Mouse (Mus musculus): ENCODE data around the gene Poc1a. TPM values are rescaled to one million over a fixed set of nuclear protein-coding genes. Genes with fewer than 3 reads are reported as not detected.

Gene Poc1a
- polyA plus RNA-seq, 1 experiment from 2014 or later, result 7.0 TPM

DNA sequence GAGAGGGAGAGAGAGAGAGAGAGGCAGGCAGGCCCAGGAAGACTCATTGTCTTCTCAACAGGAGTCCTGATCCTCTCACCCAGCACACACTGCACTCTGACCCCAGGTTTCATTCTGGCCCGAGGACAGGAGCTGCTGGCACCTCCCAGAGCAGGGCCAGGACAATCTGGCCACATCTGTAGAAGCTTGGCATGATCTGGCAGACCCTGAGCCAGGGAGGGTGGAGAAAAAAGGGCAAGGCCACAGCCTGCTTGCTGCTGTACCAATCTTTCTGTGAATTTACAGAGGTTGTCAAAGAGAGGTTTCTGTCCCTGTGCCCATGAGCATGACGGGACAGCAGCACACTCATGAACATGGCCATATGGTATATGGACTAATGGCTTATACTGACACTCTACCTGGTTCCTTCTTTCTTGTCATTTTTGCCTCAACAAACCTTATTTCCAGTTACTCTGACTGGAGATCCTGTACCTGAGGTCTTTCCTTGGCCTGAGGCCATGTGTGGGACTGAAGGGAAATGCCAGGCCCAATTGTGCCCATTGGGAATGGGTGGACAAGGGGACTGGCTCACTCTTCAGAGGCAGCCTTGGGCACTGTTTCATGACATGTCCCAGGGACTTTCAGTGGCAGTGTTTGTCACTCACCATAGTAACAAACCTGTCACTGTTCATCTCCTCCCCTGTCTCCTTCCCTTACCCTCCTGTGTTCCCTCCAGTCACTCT is 13.8 kb upstream of the Poc1a start:
- Histone ChIP-seq H3K9ac (replicated peaks) (no peak overlapping the region), H3K4me3 (replicated peaks) (no peak overlapping the region), H3K4me1 (peaks cover 16% of the 10 kb centered on the region), H3K27me3 (replicated peaks) (no peaks in the 10 kb centered on the region), H3K36me3 (no peaks in the 10 kb centered on the region), H3K9me3 (replicated peaks) (no peaks in the 10 kb centered on the region), H3K4me2 (no peak overlapping the region), H3K27ac (replicated peaks) (no peak overlapping the region)
- WGBS, result 52% methylated on average over 2 of the region's 2 CpGs
- no peak for ATAC-seq (ENCODE audit: low FRiP score)

DNA sequence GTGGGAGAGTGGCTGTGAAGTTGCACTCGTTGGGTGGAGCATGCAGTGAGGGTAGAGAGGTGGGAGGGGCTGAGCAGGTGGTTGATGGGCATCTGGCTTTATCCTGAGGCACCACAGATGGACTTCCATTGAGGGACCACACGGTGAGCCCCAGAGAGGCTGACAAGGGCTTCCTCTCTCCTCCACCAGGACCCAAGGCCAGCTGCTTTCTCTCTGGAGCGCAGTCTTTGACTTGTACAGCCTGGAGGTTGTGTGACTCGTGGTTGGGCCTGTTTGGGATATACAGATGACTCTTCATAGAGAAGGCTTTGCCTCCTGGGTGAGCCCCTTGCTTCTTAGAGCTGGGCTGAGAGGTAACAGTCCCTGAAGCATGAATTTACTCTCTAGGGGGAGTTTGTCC is 12.4 kb upstream of the Poc1a start:
- Histone ChIP-seq H3K4me2 (no peak overlapping the region), H3K27ac (replicated peaks) (no peak overlapping the region), H3K9me3 (replicated peaks) (no peaks in the 10 kb centered on the region), H3K36me3 (no peaks in the 10 kb centered on the region), H3K9ac (replicated peaks) (no peak overlapping the region), H3K4me1 (peaks cover 16% of the 10 kb centered on the region), H3K27me3 (replicated peaks) (no peaks in the 10 kb centered on the region), H3K4me3 (replicated peaks) (no peak overlapping the region)
- ATAC-seq (ENCODE audit: low FRiP score), result no peak
- 40% methylated on average over 4 of the region's 4 CpGs for WGBS

- 63% methylated on average over 9 of the region's 9 CpGs for WGBS
- H3K4me3 ChIP-seq (replicated peaks), result no peak overlapping the region
- 0 out of 2 replicates have a peak overlapping the region, but pooled peaks have one; percentile 0 for H3K9ac ChIP-seq (replicated peaks)
- H3K9me3 ChIP-seq (replicated peaks), result no peaks in the 10 kb centered on the region
- no peaks in the 10 kb centered on the region for H3K27me3 ChIP-seq (replicated peaks)
- no peaks in the 10 kb centered on the region for H3K36me3 ChIP-seq
- H3K4me1 ChIP-seq, result peaks cover 16% of the 10 kb centered on the region
- peak; percentile 47; the same call in 1 of the 2 replicates for ATAC-seq (ENCODE audit: low FRiP score)
- peak overlapping the region; percentile 73; the same call in 1 of the 2 replicates for H3K27ac ChIP-seq (replicated peaks)
- H3K4me2 ChIP-seq, result no peak overlapping the region
Observed at GRCm38 (mm10) chr9:106269076-106269788, 11.6 kb upstream of the Poc1a start.

GRCm38 (mm10) chr9:106269879-106270278 is 11.0 kb upstream of the Poc1a start:
- Histone ChIP-seq H3K4me2 (no peak overlapping the region), H3K9ac (replicated peaks) (0 out of 2 replicates have a peak overlapping the region, but pooled peaks have one; percentile 0), H3K9me3 (replicated peaks) (no peaks in the 10 kb centered on the region), H3K27me3 (replicated peaks) (no peaks in the 10 kb centered on the region), H3K27ac (replicated peaks) (peak overlapping the region; percentile 73), H3K4me1 (peaks cover 16% of the 10 kb centered on the region), H3K4me3 (replicated peaks) (no peak overlapping the region), H3K36me3 (no peaks in the 10 kb centered on the region)
- peak; percentile 72; the same call in 1 of the 2 replicates for ATAC-seq (ENCODE audit: low FRiP score)
- 9% methylated on average over 2 of the region's 2 CpGs for WGBS

- Histone ChIP-seq H3K4me1 (peaks cover 16% of the 10 kb centered on the region), H3K9me3 (replicated peaks) (no peaks in the 10 kb centered on the region), H3K4me2 (no peak overlapping the region), H3K27ac (replicated peaks) (no peak overlapping the region), H3K4me3 (replicated peaks) (no peak overlapping the region), H3K27me3 (replicated peaks) (no peaks in the 10 kb centered on the region), H3K9ac (replicated peaks) (no peak overlapping the region), H3K36me3 (no peaks in the 10 kb centered on the region)
- ATAC-seq (ENCODE audit: low FRiP score), result no peak
- WGBS, result 87% methylated on average over 4 of the region's 4 CpGs
Observed at GRCm38 (mm10) chr9:106270656-106271055, 10.2 kb upstream of the Poc1a start.

GRCm38 (mm10) chr9:106272288-106272687 is 8.6 kb upstream of the Poc1a start:
- 95% methylated on average over 1 of the region's 1 CpGs for WGBS
- no peak overlapping the region for H3K9ac ChIP-seq (replicated peaks)
- H3K9me3 ChIP-seq (replicated peaks), result no peaks in the 10 kb centered on the region
- ATAC-seq (ENCODE audit: low FRiP score), result no peak
- H3K4me2 ChIP-seq, result no peak overlapping the region
- peaks cover 16% of the 10 kb centered on the region for H3K4me1 ChIP-seq
- H3K27me3 ChIP-seq (replicated peaks), result no peaks in the 10 kb centered on the region
- no peak overlapping the region for H3K4me3 ChIP-seq (replicated peaks)
- H3K36me3 ChIP-seq, result no peaks in the 10 kb centered on the region
- no peak overlapping the region for H3K27ac ChIP-seq (replicated peaks)

DNA sequence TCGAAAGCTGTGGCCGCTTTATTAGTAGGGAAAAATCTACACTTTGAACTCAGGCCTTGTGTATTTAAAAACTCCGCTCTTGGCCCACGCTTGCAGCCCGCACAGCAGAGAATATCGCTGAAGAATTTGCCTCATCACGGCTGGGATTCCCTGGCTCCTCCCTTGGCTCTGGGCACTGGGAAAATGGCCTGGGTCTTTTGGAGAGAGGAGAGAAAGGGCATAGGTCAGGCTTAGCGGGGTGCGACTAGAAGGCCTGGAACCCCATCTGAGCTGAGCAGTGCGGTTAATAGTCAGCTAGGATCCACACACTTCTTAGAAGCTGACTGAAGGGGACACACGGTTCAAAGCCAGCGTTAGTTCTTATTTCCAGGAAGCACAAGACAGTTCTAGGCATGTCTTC is 7.6 kb upstream of the Poc1a start:
- Histone ChIP-seq H3K4me1 (peaks cover 16% of the 10 kb centered on the region), H3K27ac (replicated peaks) (no peak overlapping the region), H3K9me3 (replicated peaks) (no peaks in the 10 kb centered on the region), H3K4me2 (no peak overlapping the region), H3K4me3 (replicated peaks) (no peak overlapping the region), H3K9ac (replicated peaks) (no peak overlapping the region), H3K27me3 (replicated peaks) (no peaks in the 10 kb centered on the region), H3K36me3 (no peaks in the 10 kb centered on the region)
- no peak for ATAC-seq (ENCODE audit: low FRiP score)
- WGBS, result 88% methylated on average over 12 of the region's 12 CpGs

- H3K4me2 ChIP-seq, result no peak overlapping the region
- no peak overlapping the region for H3K4me3 ChIP-seq (replicated peaks)
- H3K27ac ChIP-seq (replicated peaks), result no peak overlapping the region
- no peaks in the 10 kb centered on the region for H3K36me3 ChIP-seq
- peaks cover 13% of the 10 kb centered on the region for H3K4me1 ChIP-seq
- no peaks in the 10 kb centered on the region for H3K27me3 ChIP-seq (replicated peaks)
- no peaks in the 10 kb centered on the region for H3K9me3 ChIP-seq (replicated peaks)
- ATAC-seq (ENCODE audit: low FRiP score), result no peak
- no peak overlapping the region for H3K9ac ChIP-seq (replicated peaks)
- WGBS, result 70% methylated on average over 4 of the region's 4 CpGs
Observed at GRCm38 (mm10) chr9:106273791-106274190, 7.1 kb upstream of the Poc1a start.

GRCm38 (mm10) chr9:106274652-106275180 is 6.1 kb upstream of the Poc1a start:
- H3K36me3 ChIP-seq, result no peaks in the 10 kb centered on the region
- H3K27ac ChIP-seq (replicated peaks), result no peak overlapping the region
- H3K9me3 ChIP-seq (replicated peaks), result no peaks in the 10 kb centered on the region
- no peak overlapping the region for H3K4me2 ChIP-seq
- 87% methylated on average over 8 of the region's 8 CpGs for WGBS
- H3K4me1 ChIP-seq, result peaks cover 5% of the 10 kb centered on the region
- ATAC-seq (ENCODE audit: low FRiP score), result no peak
- H3K4me3 ChIP-seq (replicated peaks), result no peak overlapping the region
- H3K27me3 ChIP-seq (replicated peaks), result no peaks in the 10 kb centered on the region
- H3K9ac ChIP-seq (replicated peaks), result no peak overlapping the region

- Histone ChIP-seq H3K4me2 (no peak overlapping the region), H3K4me1 (peaks cover 5% of the 10 kb centered on the region), H3K9ac (replicated peaks) (no peak overlapping the region), H3K9me3 (replicated peaks) (no peaks in the 10 kb centered on the region), H3K36me3 (no peaks in the 10 kb centered on the region), H3K4me3 (replicated peaks) (no peak overlapping the region), H3K27ac (replicated peaks) (no peak overlapping the region), H3K27me3 (replicated peaks) (no peaks in the 10 kb centered on the region)
- ATAC-seq (ENCODE audit: low FRiP score), result no peak
- 81% methylated on average over 1 of the region's 1 CpGs for WGBS
Observed at GRCm38 (mm10) chr9:106275806-106276205, 5.1 kb upstream of the Poc1a start.

GRCm38 (mm10) chr9:106280386-106280785 is 475 bp upstream of the Poc1a start:
- H3K36me3 ChIP-seq, result peaks cover 8% of the 10 kb centered on the region; the same call in 1 of the 2 replicates
- H3K27me3 ChIP-seq (replicated peaks), result no peaks in the 10 kb centered on the region
- ATAC-seq (ENCODE audit: low FRiP score), result peak; percentile 58
- H3K4me2 ChIP-seq, result peak overlapping the region; percentile 93
- H3K4me3 ChIP-seq (replicated peaks), result peak overlapping the region; percentile 63
- H3K9ac ChIP-seq (replicated peaks), result peak overlapping the region; percentile 56
- peak overlapping the region; percentile 87 for H3K27ac ChIP-seq (replicated peaks)
- under 1% methylated on average over 14 of the region's 14 CpGs for WGBS
- H3K9me3 ChIP-seq (replicated peaks), result no peaks in the 10 kb centered on the region
- H3K4me1 ChIP-seq, result peaks cover 15% of the 10 kb centered on the region
